In genomic region chr4:40268835-40269234, GRCm38 (mm10) we compare ENCODE assay signal across 8 mouse cellular contexts. TPM values are rescaled to one million over a fixed set of nuclear protein-coding genes. Genes with fewer than 3 reads are reported as not detected.
DNase-seq lines count a peak whose midpoint lies in the region; ATAC-seq and TF ChIP-seq lines count a peak whose summit lies in the region.

No protein-coding gene starts in this region.

- H3K4me3 ChIP-seq in C2C12 (ENCODE audit: insufficient read depth, poor library complexity, severe bottlenecking) = peak overlapping the region; percentile 67
- peak overlapping the region; percentile 87 for H3K4me3 ChIP-seq in embryonic facial prominence, embryonic 12.5 days
- peak overlapping the region; percentile 89 for H3K4me3 ChIP-seq in midbrain, embryonic 13.5 days (replicated peaks)

- peaks cover 57% of the 10 kb centered on the region for H3K79me2 ChIP-seq in C2C12 (ENCODE audit: control insufficient read depth, insufficient read depth)

- peak; percentile 7 for DNase-seq in gastrocnemius, postnatal 14 days
- DNase-seq in gastrocnemius, postnatal 25 days = no peak
- DNase-seq in induced T-regulatory cell, adult 2 months (ENCODE audit: low read depth) = peak; percentile 70
- DNase-seq in urinary bladder, postnatal 10 days (ENCODE audit: low spot score) = no peak
- DNase-seq in yolk sac, embryonic 10.5 days (ENCODE audit: low spot score) = no peak

- ATAC-seq in embryonic facial prominence, embryonic 12.5 days (ENCODE audit: insufficient number of reproducible peaks, insufficient read depth, low FRiP score, low TSS enrichment) = no peak
- ATAC-seq in midbrain, embryonic 13.5 days = no peak

- intact Hi-C loops in gastrocnemius, postnatal 14 days (cut with DNase I; ENCODE audit: low total_unique reads) = no loop called here

- WGBS in embryonic facial prominence, embryonic 12.5 days = under 1% methylated on average over 16 of the region's 16 CpGs
- under 1% methylated on average over 16 of the region's 16 CpGs for WGBS in midbrain, embryonic 13.5 days

- no peaks in the 10 kb centered on the region for H3K9me3 ChIP-seq in embryonic facial prominence, embryonic 12.5 days
- H3K9me3 ChIP-seq in midbrain, embryonic 13.5 days = no peaks in the 10 kb centered on the region

- peak overlapping the region; percentile 99 for H3K27ac ChIP-seq in embryonic facial prominence, embryonic 12.5 days
- peak overlapping the region; percentile 88 for H3K27ac ChIP-seq in midbrain, embryonic 13.5 days

- H3K9ac ChIP-seq in embryonic facial prominence, embryonic 12.5 days = peak overlapping the region; percentile 92
- H3K9ac ChIP-seq in midbrain, embryonic 13.5 days (replicated peaks) = peak overlapping the region; percentile 88

- H3ac ChIP-seq in C2C12 (ENCODE audit: control insufficient read depth, insufficient read length, low read depth) = peak overlapping the region; percentile 84

- peaks cover 70% of the 10 kb centered on the region for H3K36me3 ChIP-seq in C2C12 (ENCODE audit: control insufficient read depth, insufficient read depth)
- H3K36me3 ChIP-seq in embryonic facial prominence, embryonic 12.5 days = peaks cover 20% of the 10 kb centered on the region
- H3K36me3 ChIP-seq in midbrain, embryonic 13.5 days = peaks cover 3% of the 10 kb centered on the region; the same call in 1 of the 2 replicates

- peak overlapping the region; percentile 92 for H3K4me2 ChIP-seq in embryonic facial prominence, embryonic 12.5 days (replicated peaks)
- H3K4me2 ChIP-seq in midbrain, embryonic 13.5 days (replicated peaks) = peak overlapping the region; percentile 91

- H3K79me3 ChIP-seq in C2C12 (ENCODE audit: low read depth) = peaks cover 53% of the 10 kb centered on the region

- peaks cover 14% of the 10 kb centered on the region for H3K4me1 ChIP-seq in embryonic facial prominence, embryonic 12.5 days
- peaks cover 27% of the 10 kb centered on the region for H3K4me1 ChIP-seq in midbrain, embryonic 13.5 days (replicated peaks)

- TF ChIP-seq CTCF in C2C12 (IDR thresholded peaks at IDR 0.05; ENCODE audit: control insufficient read depth, insufficient read depth, insufficient read length) = no peak

- H3K27me3 ChIP-seq in C2C12 (ENCODE audit: control insufficient read depth, insufficient read depth, insufficient read length) = no peaks in the 10 kb centered on the region
- no peaks in the 10 kb centered on the region for H3K27me3 ChIP-seq in embryonic facial prominence, embryonic 12.5 days
- no peaks in the 10 kb centered on the region for H3K27me3 ChIP-seq in midbrain, embryonic 13.5 days

TF ChIP-seq in C2C12, 6 proteins besides CTCF, POLR2A, EP300 and RAD21:
- TF ChIP-seq CEBPB (IDR thresholded peaks at IDR 0.05; ENCODE audit: low read depth) = no peak
- TF ChIP-seq USF1 (IDR thresholded peaks at IDR 0.05; ENCODE audit: low read depth) = no peak
- no peak for TF ChIP-seq MYOG (IDR thresholded peaks at IDR 0.05; ENCODE audit: control insufficient read depth, extremely low read depth, insufficient read length)
- TF ChIP-seq FOSL1 (IDR thresholded peaks at IDR 0.05; ENCODE audit: insufficient read depth, low read length, poor library complexity, severe bottlenecking) = no peak
- no peak for TF ChIP-seq MYOD1 (IDR thresholded peaks at IDR 0.05; ENCODE audit: control insufficient read depth, insufficient read length, low read depth)
- TF ChIP-seq MAX (IDR thresholded peaks at IDR 0.05) = no peak

RNA-seq across cellular contexts. Expression of gene Smim27, which starts 0.5 kb away (rescaled TPM):
- 10 to 100 TPM; 38.9 to 45.9 TPM for total RNA-seq in gastrocnemius, postnatal 14 days (2021)
- total RNA-seq in gastrocnemius, postnatal 25 days (2021) = 10 to 100 TPM; 42.3 to 45.2 TPM
- polyA plus RNA-seq in C2C12 (2012; fragmentation: generic; extraction: Trizol) = 5.2 TPM
- polyA plus RNA-seq in embryonic facial prominence, embryonic 12.5 days (2016; fragmentation: Nextera tagmentation; extraction: Ambion mirVana) = 30.0 and 34.6 TPM in 2 replicates
- polyA plus RNA-seq in midbrain, embryonic 13.5 days (2015; fragmentation: Nextera tagmentation; extraction: Ambion mirVana) = 20.9 and 23.0 TPM in 2 replicates

RNA-seq across cellular contexts. Expression of gene Topors, which starts 0.8 kb away (rescaled TPM):
- 10 to 100 TPM in 1 of 2 experiments, 1 to 10 TPM in 1; 9.0 to 10.7 TPM for total RNA-seq in gastrocnemius, postnatal 14 days (2021)
- 1 to 10 TPM; 7.0 to 7.4 TPM for total RNA-seq in gastrocnemius, postnatal 25 days (2021)
- polyA plus RNA-seq in C2C12 (2012; fragmentation: generic; extraction: Trizol) = 13.2 TPM
- 50.7 and 57.7 TPM in 2 replicates for polyA plus RNA-seq in embryonic facial prominence, embryonic 12.5 days (2016; fragmentation: Nextera tagmentation; extraction: Ambion mirVana)
- 35.0 and 36.7 TPM in 2 replicates for polyA plus RNA-seq in midbrain, embryonic 13.5 days (2015; fragmentation: Nextera tagmentation; extraction: Ambion mirVana)

RNA-seq across cellular contexts. Expression of gene Ndufb6, which starts 10.4 kb away (rescaled TPM):
- 100 to 1,000 TPM; 230 to 264 TPM for total RNA-seq in gastrocnemius, postnatal 14 days (2021)
- total RNA-seq in gastrocnemius, postnatal 25 days (2021) = 100 to 1,000 TPM; 276 to 279 TPM
- 273 TPM for polyA plus RNA-seq in C2C12 (2012; fragmentation: generic; extraction: Trizol)
- 280 and 302 TPM in 2 replicates for polyA plus RNA-seq in embryonic facial prominence, embryonic 12.5 days (2016; fragmentation: Nextera tagmentation; extraction: Ambion mirVana)
- 280 and 282 TPM in 2 replicates for polyA plus RNA-seq in midbrain, embryonic 13.5 days (2015; fragmentation: Nextera tagmentation; extraction: Ambion mirVana)

RNA-seq across cellular contexts. Expression of gene Ddx58, which starts 29.2 kb away (rescaled TPM):
- 1 to 10 TPM; 3.2 to 4.2 TPM for total RNA-seq in gastrocnemius, postnatal 14 days (2021)
- 1 to 10 TPM; 2.1 to 3.5 TPM for total RNA-seq in gastrocnemius, postnatal 25 days (2021)
- 1.4 TPM for polyA plus RNA-seq in C2C12 (2012; fragmentation: generic; extraction: Trizol)
- 8.3 and 8.5 TPM in 2 replicates for polyA plus RNA-seq in embryonic facial prominence, embryonic 12.5 days (2016; fragmentation: Nextera tagmentation; extraction: Ambion mirVana)
- polyA plus RNA-seq in midbrain, embryonic 13.5 days (2015; fragmentation: Nextera tagmentation; extraction: Ambion mirVana) = 3.0 and 3.1 TPM in 2 replicates

Comparison
In these comparisons a context has a peak if more than half of its experiments do, and no peak if none do; other contexts are left out.
1. DNase-seq: peak in gastrocnemius, postnatal 14 days (single experiment) and induced T-regulatory cell, adult 2 months (single experiment); none in gastrocnemius, postnatal 25 days (single experiment), urinary bladder, postnatal 10 days (single experiment) and yolk sac, embryonic 10.5 days (single experiment).
2. Peak in every context shown above with its lines, with median percentiles within 50 percentile points of each other: H3K4me3 ChIP-seq.